Mouse (Mus musculus): Measurements from ENCODE around the gene Pacrg. TPM values are rescaled to one million over a fixed set of nuclear protein-coding genes. Genes with fewer than 3 reads are reported as not detected.
A peak's percentile ranks its signal among the peaks of the same experiment; 100 is the strongest.

Pacrg gene
- total RNA-seq, 2 experiments from 2014 or later, result 15.8 to 17.7 TPM

DNA sequence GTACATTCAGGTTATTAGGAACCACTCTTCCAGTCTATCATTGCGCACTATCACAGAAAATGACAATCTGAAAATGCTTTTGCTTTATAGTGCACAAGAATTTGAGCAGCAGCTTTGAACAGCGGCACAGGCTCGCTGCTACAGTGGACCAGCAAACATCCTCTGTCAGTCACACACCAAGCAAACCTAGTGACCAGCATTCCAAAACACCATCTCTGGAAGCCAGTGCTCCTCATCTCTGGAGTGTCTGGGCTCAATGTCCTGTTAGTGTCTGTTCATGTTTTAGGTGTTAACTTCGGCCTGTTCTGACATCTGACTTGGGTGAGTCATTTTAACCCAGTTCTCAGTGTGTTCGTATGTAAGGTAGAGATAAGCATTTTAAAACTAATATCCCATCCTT is 275.9 kb downstream of the Pacrg start:
- DNase-seq (ENCODE audit: low spot score in 2 of 2), result no peak
- intact Hi-C loops (cut with DNase I), result no loop called here

DNA sequence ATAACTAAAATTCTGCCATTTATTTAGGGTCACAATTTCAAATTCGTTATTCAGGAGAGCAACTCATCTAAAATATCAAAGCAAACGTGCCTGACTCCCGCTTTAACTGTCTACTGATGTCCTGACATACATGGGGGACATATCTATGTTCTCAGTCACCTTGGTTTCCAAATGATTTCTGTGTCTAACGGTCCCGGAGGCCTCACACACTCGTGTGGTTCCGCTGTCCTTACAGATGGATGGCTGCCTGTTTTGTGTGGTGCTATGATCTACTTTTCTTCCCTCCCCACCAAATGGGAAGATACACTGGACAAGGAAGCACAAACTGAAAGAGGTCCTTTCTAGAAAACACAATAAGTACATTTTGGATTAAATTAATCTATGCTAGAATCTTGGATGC is 277.2 kb downstream of the Pacrg start:
- DNase-seq (ENCODE audit: low spot score in 2 of 2), result no peak
- intact Hi-C loops (cut with DNase I), result no loop called here

DNA sequence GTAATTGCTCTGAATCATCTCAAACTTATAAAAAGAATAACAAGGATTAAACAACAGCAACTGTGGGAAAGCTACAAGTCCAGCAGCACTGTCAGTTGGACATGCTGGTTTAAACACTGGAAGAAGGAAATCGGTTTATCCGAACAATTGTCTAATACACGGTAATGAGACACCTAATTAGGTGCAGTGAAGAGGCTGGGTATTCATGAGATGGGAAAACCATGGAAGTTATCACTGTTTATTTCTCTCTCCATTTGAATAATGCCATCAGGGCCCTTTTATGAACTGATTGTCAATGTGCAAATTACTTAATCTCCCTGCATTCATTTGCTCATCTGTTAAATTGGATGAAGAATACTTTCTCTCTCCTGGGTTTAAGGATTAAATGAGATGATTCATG is 280.1 kb downstream of the Pacrg start:
- intact Hi-C loops (cut with DNase I), result no loop called here
- DNase-seq (ENCODE audit: low spot score in 2 of 2), result no peak

DNA sequence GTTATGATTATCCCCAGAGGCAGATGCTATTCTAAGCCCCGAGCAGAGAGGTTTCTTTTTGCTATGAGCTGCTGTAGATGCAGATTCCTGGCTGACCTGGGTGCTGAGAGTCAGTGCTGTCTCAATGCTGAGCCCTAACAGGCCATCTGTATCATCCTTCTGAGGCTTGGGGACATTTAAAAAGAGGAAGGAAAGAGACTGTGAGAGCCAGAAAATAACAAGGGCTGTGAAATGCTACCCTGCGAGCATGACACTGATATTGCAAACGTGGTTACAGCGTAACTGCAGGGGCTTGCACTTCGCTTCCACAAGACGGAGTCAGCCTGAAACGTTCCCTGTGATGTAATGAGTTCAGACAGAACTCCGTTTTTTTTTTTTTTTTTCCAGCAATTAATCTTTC is 281.4 kb downstream of the Pacrg start:
- DNase-seq (ENCODE audit: low spot score in 2 of 2), result no peak
- intact Hi-C loops (cut with DNase I), result no loop called here

DNA sequence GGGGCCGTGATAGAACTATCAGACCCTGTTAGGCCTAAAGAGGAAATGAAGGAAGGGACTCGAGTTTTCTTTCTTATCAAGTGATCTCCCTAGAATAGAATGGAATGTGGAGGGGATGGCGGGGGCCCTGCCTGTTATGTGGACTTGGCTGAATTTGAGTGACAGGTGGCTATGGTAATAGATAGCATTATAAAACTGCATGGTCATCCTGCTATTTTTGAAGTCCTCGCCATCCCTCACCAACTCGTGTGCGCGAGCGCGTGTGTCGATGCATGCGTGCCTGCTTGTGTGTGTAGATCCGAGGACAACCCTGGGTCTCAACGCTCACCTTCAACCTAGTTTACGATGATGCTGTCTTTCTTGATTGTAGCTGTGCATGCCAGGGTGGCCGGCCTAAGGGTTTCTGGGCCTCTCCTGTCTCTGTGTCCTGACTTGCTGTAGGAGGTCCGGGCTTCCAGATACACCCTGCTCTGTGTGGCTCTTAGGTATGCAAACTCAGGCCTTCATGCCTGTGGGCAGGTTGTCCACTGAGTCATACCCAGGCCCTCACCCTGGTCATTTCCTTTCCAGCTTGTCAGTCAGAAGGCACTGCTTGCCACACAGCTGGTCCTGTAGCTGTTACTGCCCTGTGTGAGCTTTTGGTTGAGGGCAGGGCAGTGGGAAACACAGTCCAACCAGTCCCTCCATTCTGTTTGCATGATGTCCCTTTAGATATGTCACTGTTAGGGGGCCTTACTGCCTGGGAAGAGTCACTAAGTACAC is 287.6 kb downstream of the Pacrg start:
- no peak for DNase-seq (ENCODE audit: low spot score in 2 of 2)
- intact Hi-C loops (cut with DNase I), result no loop called here

GRCm38 (mm10) chr17:10550781-10551520 is 289.2 kb downstream of the Pacrg start:
- DNase-seq (ENCODE audit: low spot score in 2 of 2), result peak in 1 of 2 experiments; percentile 74
- intact Hi-C loops (cut with DNase I), result no loop called here

- DNase-seq (ENCODE audit: low spot score in 2 of 2), result no peak
- intact Hi-C loops (cut with DNase I), result no loop called here
Measured at GRCm38 (mm10) chr17:10549825-10550224, 290.3 kb downstream of the Pacrg start.

DNA sequence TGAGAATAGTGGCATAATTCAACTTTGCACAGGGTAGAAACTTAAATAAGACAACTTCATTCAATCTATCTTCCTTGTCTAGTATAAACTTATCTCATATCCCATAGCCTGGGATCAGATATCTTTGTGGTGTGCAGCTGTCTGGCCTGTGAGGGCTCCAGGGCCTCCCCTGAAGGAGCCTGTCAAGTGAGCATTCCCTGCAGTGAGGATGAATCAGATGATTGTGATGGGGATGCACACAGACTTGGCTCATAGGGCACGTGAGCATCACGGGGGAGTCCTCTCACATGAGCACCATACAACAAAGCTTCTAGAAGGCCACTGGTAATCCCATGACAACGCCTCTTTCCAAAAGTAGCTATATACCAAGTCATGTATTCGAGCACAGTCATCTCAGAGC is 291.1 kb downstream of the Pacrg start:
- no peak for DNase-seq (ENCODE audit: low spot score in 2 of 2)
- intact Hi-C loops (cut with DNase I), result no loop called here

DNA sequence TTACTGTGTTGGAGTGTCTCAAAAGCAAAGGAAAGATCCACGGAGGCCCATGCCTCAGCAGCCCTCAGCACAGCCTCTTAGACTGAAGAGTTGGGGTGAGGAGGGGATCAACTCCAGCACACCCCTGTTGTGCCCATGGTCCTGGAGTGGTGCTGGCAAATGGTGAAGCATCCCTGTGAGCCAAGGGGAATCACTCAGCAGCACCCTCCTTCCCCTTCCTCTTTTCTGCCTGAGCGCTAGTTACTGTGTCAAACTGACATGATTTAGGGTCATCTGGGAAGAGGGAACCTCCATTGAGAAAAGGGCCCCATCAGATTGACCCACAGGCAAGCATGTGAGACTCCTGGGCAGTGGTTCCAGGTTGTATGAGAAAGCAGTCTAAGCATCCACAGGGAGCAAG is 299.3 kb downstream of the Pacrg start:
- intact Hi-C loops (cut with DNase I), result no loop called here
- no peak for DNase-seq (ENCODE audit: low spot score in 2 of 2)

GRCm38 (mm10) chr17:10534206-10534605 is 305.9 kb downstream of the Pacrg start:
- intact Hi-C loops (cut with DNase I), result no loop called here
- DNase-seq (ENCODE audit: low spot score in 2 of 2), result peak in 1 of 2 experiments; percentile 23

- intact Hi-C loops (cut with DNase I), result no loop called here
- no peak for DNase-seq (ENCODE audit: low spot score in 2 of 2)
Measured at GRCm38 (mm10) chr17:10533461-10533860, 306.6 kb downstream of the Pacrg start.

GRCm38 (mm10) chr17:10531024-10531423 is 309.1 kb downstream of the Pacrg start:
- DNase-seq (ENCODE audit: low spot score in 2 of 2), result peak; percentile 11 to 23
- intact Hi-C loops (cut with DNase I), result no loop called here

DNA sequence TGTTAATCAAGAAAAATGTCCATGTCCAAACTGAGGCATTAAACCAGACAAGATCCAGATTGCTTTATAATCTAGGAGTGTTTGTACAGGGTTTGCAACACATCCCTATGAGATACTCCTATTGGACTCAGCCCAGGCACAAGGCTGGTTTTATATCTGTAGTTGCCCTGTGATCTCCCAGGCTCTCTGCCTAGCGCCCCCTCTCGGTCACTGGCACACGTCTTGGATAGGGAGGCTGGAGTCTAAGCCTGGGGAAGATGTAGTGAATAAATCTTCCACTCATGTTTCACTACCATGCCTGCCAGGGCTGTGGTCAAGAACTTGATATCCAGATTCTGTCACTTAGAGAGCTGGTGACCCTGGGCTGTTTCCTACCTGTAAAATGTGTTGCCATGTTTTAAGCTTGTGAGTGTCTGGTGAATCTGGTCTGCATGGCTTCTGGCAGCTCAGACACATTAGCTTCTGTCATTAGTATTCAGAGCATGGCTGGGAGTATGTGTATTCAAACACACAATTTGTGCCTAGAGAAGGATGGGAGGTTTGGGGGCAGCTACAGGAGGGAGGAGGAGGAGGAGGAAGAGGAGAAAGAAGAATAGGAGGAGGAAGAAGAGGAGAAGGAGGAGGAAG is 310.7 kb downstream of the Pacrg start:
- intact Hi-C loops (cut with DNase I), result no loop called here
- no peak for DNase-seq (ENCODE audit: low spot score in 2 of 2)

GRCm38 (mm10) chr17:10521282-10521681 is 318.8 kb downstream of the Pacrg start:
- intact Hi-C loops (cut with DNase I), result no loop called here
- DNase-seq (ENCODE audit: low spot score in 2 of 2), result no peak

- peak in 1 of 2 experiments; percentile 47 for DNase-seq (ENCODE audit: low spot score in 2 of 2)
- intact Hi-C loops (cut with DNase I), result no loop called here
Measured at GRCm38 (mm10) chr17:10519506-10520155, 320.5 kb downstream of the Pacrg start.

- intact Hi-C loops (cut with DNase I), result no loop called here
- no peak for DNase-seq (ENCODE audit: low spot score in 2 of 2)
Measured at GRCm38 (mm10) chr17:10514812-10515211, 325.3 kb downstream of the Pacrg start.

DNA sequence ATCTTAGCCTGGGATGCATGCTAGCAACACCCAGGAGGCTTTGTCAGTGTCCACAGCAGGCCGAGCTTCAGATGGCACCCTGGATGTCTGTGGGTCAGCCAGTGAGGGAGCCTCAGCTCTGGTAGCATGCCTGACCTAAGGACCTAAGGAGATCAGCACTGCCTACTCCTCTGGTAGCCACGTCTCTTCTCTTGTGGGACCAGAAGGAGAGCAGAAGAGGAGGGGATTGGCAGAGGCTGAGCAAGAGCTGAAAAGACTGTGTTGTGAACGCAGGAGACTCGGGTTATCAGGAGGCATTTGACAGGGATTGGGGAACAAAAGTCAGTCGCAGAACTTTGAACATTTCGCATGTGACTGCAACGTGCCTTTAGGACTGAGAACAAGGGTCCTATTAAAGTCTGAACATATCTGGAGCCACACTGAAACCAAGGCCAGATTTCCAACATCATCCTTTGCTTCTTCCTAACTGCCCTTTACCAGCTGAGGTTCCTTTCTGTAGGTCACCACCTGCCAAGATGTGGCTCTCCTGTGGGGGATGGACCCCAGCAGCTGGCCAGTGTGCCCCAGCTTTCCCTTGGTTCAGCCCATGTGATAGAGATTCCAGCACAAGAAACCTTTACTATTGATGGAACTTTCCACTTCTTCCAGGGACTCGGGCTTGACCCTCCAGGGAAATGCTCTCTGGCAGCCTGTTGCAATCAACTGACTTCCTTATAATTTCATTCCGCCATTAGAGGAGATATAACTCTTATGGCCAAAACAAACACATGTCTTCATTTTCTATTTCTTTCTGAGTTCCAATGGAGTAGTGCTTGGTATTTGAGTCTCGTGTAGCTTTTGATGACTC is 329.0 kb downstream of the Pacrg start:
- no peak for DNase-seq (ENCODE audit: low spot score in 2 of 2)
- intact Hi-C loops (cut with DNase I), result no loop called here

- intact Hi-C loops (cut with DNase I), result no loop called here
- DNase-seq (ENCODE audit: low spot score in 2 of 2), result peak in 1 of 2 experiments; percentile 29
Measured at GRCm38 (mm10) chr17:10510467-10510866, 329.6 kb downstream of the Pacrg start.

- no peak for DNase-seq (ENCODE audit: low spot score in 2 of 2)
- intact Hi-C loops (cut with DNase I), result no loop called here
Measured at GRCm38 (mm10) chr17:10508088-10508487, 332.0 kb downstream of the Pacrg start.

All from left cerebral cortex, postnatal 25 days (tissue).